Comparison of ENCODE assay signal across 17 mouse cellular contexts in the genomic region with DNA sequence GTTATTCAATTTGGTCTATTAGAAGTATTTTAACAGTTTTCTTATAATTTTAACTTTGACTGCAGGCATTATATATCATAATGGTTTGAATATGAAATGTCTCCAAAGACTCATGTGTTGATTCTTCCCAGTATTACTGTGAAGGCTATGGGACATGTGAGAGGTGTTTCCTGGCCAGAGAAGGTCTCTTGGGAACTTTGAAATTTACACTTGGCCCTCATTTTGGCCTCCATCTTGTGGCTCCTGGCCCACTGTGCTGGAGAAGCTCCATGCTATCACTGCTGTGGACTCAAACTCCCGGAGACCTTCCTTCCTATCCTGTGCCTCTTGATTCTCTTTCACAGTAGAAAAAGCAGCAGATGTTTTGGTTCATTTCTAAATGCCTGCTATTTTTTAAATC. TPM values are rescaled to one million over a fixed set of nuclear protein-coding genes. Genes with fewer than 3 reads are reported as not detected.
"Had no signal": no experiment of that assay in that cellular context is flagged by ENCODE, and none has a peak within 500 bp of the region (broad histone marks: within the 10 kb centered on the region; RNA-seq: fewer than 3 reads in every experiment).

No protein-coding gene starts in this region.

- ATAC-seq: liver, postnatal 0 days; lung, postnatal 0 days; midbrain, embryonic 15.5 days had no signal

- H3K4me1 ChIP-seq: lung, embryonic 15.5 days; megakaryocyte, embryonic 14.5 days; midbrain, embryonic 12.5 days; midbrain, embryonic 15.5 days; neural tube, embryonic 12.5 days; stomach, embryonic 15.5 days had no signal

- DNase-seq: liver, postnatal 0 days; lung, adult 2 months; lung, postnatal 14 days; lung, postnatal 36 days; right cerebral cortex, postnatal 14 days; thymus, adult 2 months; thymus, postnatal 25 days; thymus, postnatal 4 days had no signal

- H3K4me2 ChIP-seq: lung, embryonic 15.5 days; midbrain, embryonic 12.5 days; midbrain, embryonic 15.5 days; neural tube, embryonic 12.5 days; stomach, embryonic 15.5 days had no signal

- H3K9ac ChIP-seq: liver, postnatal 0 days; lung, embryonic 15.5 days; midbrain, embryonic 12.5 days; midbrain, embryonic 15.5 days; neural tube, embryonic 12.5 days; stomach, embryonic 15.5 days had no signal

- H3K27ac ChIP-seq: lung, embryonic 15.5 days; macrophage; midbrain, embryonic 12.5 days; midbrain, embryonic 15.5 days; neural tube, embryonic 12.5 days; stomach, embryonic 15.5 days; stomach, postnatal 0 days had no signal

- H3K9me3 ChIP-seq: lung, embryonic 15.5 days; midbrain, embryonic 12.5 days; midbrain, embryonic 15.5 days; neural tube, embryonic 12.5 days; stomach, embryonic 15.5 days had no signal

- H3K27me3 ChIP-seq: lung, embryonic 15.5 days; megakaryocyte, embryonic 14.5 days; midbrain, embryonic 12.5 days; midbrain, embryonic 15.5 days; neural tube, embryonic 12.5 days; stomach, embryonic 15.5 days had no signal

- H3K4me3 ChIP-seq: lung, embryonic 15.5 days; megakaryocyte, embryonic 14.5 days; midbrain, embryonic 12.5 days; midbrain, embryonic 15.5 days; neural tube, embryonic 12.5 days; stomach, embryonic 15.5 days had no signal

RNA-seq across cellular contexts. Expression of gene BC034090, which starts 45.2 kb away (rescaled TPM):
- polyA plus RNA-seq: macrophage had no signal
